Mouse (Mus musculus) liver, embryonic 14.5 days (tissue): ENCODE data around the gene Lrrc66. TPM values are rescaled to one million over a fixed set of nuclear protein-coding genes. Genes with fewer than 3 reads are reported as not detected.

ENCODE experiments used
- ATAC-seq: fragments of 200-750 bp; cut with Nextera tagmentation; 2 replicates; pipeline ENCODE4 v1.8.0; 2017; ENCODE audit warnings: moderate number of reproducible peaks, mild to moderate bottlenecking, moderate library complexity; ENCODE audit not compliant: insufficient read depth
- DNase-seq, 3 experiments: peaks; one replicate each; pipeline ENCODE4 v3.0.0-alpha.2; 2012 to 2013; ENCODE audit warnings: low read depth in 3 of 3, low spot score in 3 of 3
- H3K27ac ChIP-seq: fragments of 300-500 bp; sonication (generic); 2 replicates; pipeline ENCODE4 v1.5.1; 2014; ENCODE audit warnings: moderate library complexity, mild to moderate bottlenecking, control low read depth, inconsistent platforms
- H3K27me3 ChIP-seq: fragments of 300-500 bp; sonication (generic); 2 replicates; pipeline ENCODE4 v1.6.1; 2014; ENCODE audit warnings: mild to moderate bottlenecking, low read length, moderate library complexity; ENCODE audit not compliant: control insufficient read depth, insufficient read depth
- H3K36me3 ChIP-seq: fragments of 300-500 bp; sonication (generic); replicated peaks from 2 replicates; pipeline ENCODE4 v1.6.1; 2014; ENCODE audit warnings: low read depth; ENCODE audit not compliant: control insufficient read depth, insufficient read depth
- H3K4me1 ChIP-seq, 2 experiments: fragments of 200-500 bp in 1 of 2; fragments of 300-500 bp in 1 of 2; sonication (generic) in 1 of 2; replicated peaks; 2 replicates each; pipeline ENCODE4 v1.6.1; 2012 to 2014; ENCODE audit warnings: antibody characterized with exemption in 1 of 2, inconsistent platforms in 1 of 2, low read length in 1 of 2; ENCODE audit not compliant: control insufficient read depth in 2 of 2, insufficient read depth in 2 of 2
- H3K4me2 ChIP-seq: fragments of 300-500 bp; sonication (generic); 2 replicates; pipeline ENCODE4 v1.6.1; 2014; ENCODE audit warnings: low read depth, mild to moderate bottlenecking, control low read depth, moderate library complexity
- H3K4me3 ChIP-seq, 2 experiments: fragments of 200-500 bp in 1 of 2; fragments of 300-500 bp in 1 of 2; sonication (generic) in 1 of 2; 2 replicates each; pipeline ENCODE4 v1.5.1; 2012 to 2014; ENCODE audit warnings: low read depth in 2 of 2, low read length in 2 of 2, mild to moderate bottlenecking in 2 of 2, control low read depth in 1 of 2, inconsistent platforms in 1 of 2, moderate library complexity in 1 of 2; ENCODE audit not compliant: insufficient read depth in 1 of 2
- H3K9ac ChIP-seq: fragments of 300-500 bp; sonication (generic); replicated peaks from 2 replicates; pipeline ENCODE4 v1.6.1; 2014; ENCODE audit warnings: mild to moderate bottlenecking, control low read depth, moderate library complexity
- H3K9me3 ChIP-seq: fragments of 300-500 bp; sonication (generic); 2 replicates; pipeline ENCODE4 v1.6.1; 2016; ENCODE audit warnings: low read length, mixed read lengths; ENCODE audit not compliant: control insufficient read depth
- CTCF ChIP-seq: IDR thresholded peaks from 2 replicates; pipeline ENCODE4 v1.5.1; 2016; ENCODE audit warnings: antibody characterized with exemption, low read depth, control low read depth
- EP300 ChIP-seq: IDR thresholded peaks from 2 replicates; pipeline ENCODE4 v1.6.1; 2016; ENCODE audit warnings: antibody characterized with exemption, low read depth
- WGBS: fragments of 180-500 bp; shearing (Covaris S2); extraction: QIAGEN DNeasy Blood & Tissue Kit; methylation state at CpG from one replicate; pipeline ENCODE4 v1.1.7; 2014; ENCODE audit not compliant: insufficient replicate concordance; 5-methylcytosine and 5-hydroxymethylcytosine counted together
- polyA plus RNA-seq, 2 experiments: library from polyadenylated mRNA; depleted of rRNA in 1 of 2; stranded (reverse) in 1 of 2; unstranded in 1 of 2; fragments of >200 nt; fragmentation: Nextera tagmentation in 1 of 2; extraction: Ambion mirVana in 1 of 2; gene quantifications; 2 replicates each; pipeline versions ENCODE4 v1.2.1 to v1.2.3; 2012 to 2014

The Lrrc66 gene
- polyA plus RNA-seq, 2 experiments: 0.04 TPM; not detected in 1

- 60% methylated on average over 8 of the region's 8 CpGs for WGBS
- ATAC-seq: no peak
Observed at GRCm38 (mm10) chr5:73601361-73601763, 31.0 kb downstream of the Lrrc66 start.

DNA sequence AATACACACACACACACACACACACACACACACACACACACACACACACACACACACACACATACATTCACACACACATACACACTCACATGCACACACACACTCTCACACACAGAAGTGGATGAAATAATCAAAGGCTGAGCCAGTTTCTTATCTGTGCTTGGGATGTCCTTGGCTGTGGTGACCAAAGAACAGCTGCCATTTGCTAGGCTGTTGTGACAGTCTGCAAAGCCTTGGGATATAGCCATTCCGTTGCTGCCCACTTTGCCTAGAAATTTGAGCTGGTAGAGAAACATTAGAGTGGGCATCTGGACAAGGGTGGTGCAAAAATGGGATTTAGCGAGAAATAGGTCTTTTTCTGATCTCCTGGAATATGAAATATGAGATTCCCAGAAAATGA is 32.3 kb downstream of the Lrrc66 start:
- no peak overlapping the region for H3K9ac ChIP-seq
- no peaks in the 10 kb centered on the region for H3K27me3 ChIP-seq
- 48% methylated on average over 2 of the region's 2 CpGs for WGBS
- H3K4me1 ChIP-seq: no peaks in the 10 kb centered on the region
- no peaks in the 10 kb centered on the region for H3K36me3 ChIP-seq
- ATAC-seq (no peak), DNase-seq (no peak)
- H3K27ac ChIP-seq: no peak overlapping the region
- H3K4me3 ChIP-seq: no peak overlapping the region
- TF ChIP-seq EP300: no peak
- TF ChIP-seq CTCF: no peak
- no peak overlapping the region for H3K4me2 ChIP-seq
- no peaks in the 10 kb centered on the region for H3K9me3 ChIP-seq

More at GRCm38 (mm10) chr5:73601361-73601763, 31.0 kb downstream of the Lrrc66 start:
- DNase-seq: no peak
- Histone ChIP-seq H3K9ac (no peak overlapping the region), H3K4me1 (no peaks in the 10 kb centered on the region), H3K27ac (no peak overlapping the region), H3K4me3 (no peak overlapping the region), H3K36me3 (no peaks in the 10 kb centered on the region), H3K9me3 (no peaks in the 10 kb centered on the region), H3K27me3 (no peaks in the 10 kb centered on the region), H3K4me2 (no peak overlapping the region)
- TF ChIP-seq CTCF: no peak
- no peak for TF ChIP-seq EP300

- DNase-seq (no peak), ATAC-seq (no peak)
- Histone ChIP-seq H3K36me3 (no peaks in the 10 kb centered on the region), H3K9me3 (no peaks in the 10 kb centered on the region), H3K4me2 (no peak overlapping the region), H3K27me3 (no peaks in the 10 kb centered on the region), H3K9ac (no peak overlapping the region), H3K4me3 (no peak overlapping the region), H3K4me1 (no peaks in the 10 kb centered on the region), H3K27ac (no peak overlapping the region)
- 37% methylated on average over 5 of the region's 5 CpGs for WGBS
- no peak for TF ChIP-seq EP300
- TF ChIP-seq CTCF: no peak
Observed at GRCm38 (mm10) chr5:73598943-73599695, 33.2 kb downstream of the Lrrc66 start.

DNA sequence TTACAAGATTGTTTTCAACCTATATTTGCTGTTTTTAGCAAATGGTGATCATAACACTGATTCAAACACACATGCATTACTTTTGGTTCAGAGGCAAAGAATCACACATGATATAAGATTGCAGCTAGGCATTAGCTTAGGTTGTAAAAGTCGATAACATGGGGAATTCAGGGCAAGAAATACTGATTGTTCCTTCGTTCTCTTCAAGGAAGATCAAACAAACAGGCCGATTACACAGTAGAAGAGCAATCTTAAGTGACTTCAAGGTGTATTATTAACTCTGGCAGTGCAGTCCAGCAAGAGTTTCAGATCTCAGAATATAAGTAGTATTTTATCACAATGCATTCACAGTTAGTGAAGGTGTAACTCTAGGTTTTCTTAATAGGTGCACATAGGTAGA is 45.2 kb downstream of the Lrrc66 start:
- H3K9me3 ChIP-seq: no peaks in the 10 kb centered on the region
- no peak overlapping the region for H3K27ac ChIP-seq
- no peaks in the 10 kb centered on the region for H3K4me1 ChIP-seq
- DNase-seq: no peak
- no peak for TF ChIP-seq CTCF
- no peak overlapping the region for H3K9ac ChIP-seq
- H3K4me2 ChIP-seq: no peak overlapping the region
- 62% methylated on average over 3 of the region's 3 CpGs for WGBS
- no peaks in the 10 kb centered on the region for H3K27me3 ChIP-seq
- no peaks in the 10 kb centered on the region for H3K36me3 ChIP-seq
- H3K4me3 ChIP-seq: no peak overlapping the region
- no peak for ATAC-seq

DNA sequence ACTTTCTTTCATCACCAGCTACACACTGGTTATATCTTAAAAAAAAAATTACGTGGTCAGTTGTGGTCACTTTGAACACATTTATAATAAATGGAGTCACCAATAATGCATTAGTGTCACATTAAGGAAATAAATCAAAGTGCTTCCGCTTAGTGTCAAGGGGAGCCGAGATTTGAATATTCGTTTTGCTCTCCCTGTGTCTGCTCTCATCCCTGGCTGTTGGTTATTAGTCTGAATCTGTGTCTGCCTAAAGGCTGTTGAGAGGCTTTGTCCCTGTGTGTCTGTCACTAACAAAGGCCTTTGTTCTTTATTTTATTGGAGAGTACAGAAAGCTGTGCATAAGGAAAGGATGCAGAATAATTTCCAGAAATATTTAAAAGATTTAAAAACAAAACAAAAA is 45.7 kb downstream of the Lrrc66 start:
- Histone ChIP-seq H3K36me3 (no peaks in the 10 kb centered on the region), H3K9me3 (no peaks in the 10 kb centered on the region), H3K27me3 (no peaks in the 10 kb centered on the region), H3K27ac (no peak overlapping the region), H3K4me1 (no peaks in the 10 kb centered on the region), H3K4me2 (no peak overlapping the region), H3K9ac (no peak overlapping the region), H3K4me3 (no peak overlapping the region)
- no peak for ATAC-seq
- no peak for TF ChIP-seq CTCF
- no peak for TF ChIP-seq EP300
- 62% methylated on average over 4 of the region's 4 CpGs for WGBS
- DNase-seq: no peak
